Comparison of ENCODE assay signal across 22 mouse cellular contexts in genomic region chr13:32957917-32958316, GRCm38 (mm10). TPM values are rescaled to one million over a fixed set of nuclear protein-coding genes. Genes with fewer than 3 reads are reported as not detected.
DNase-seq lines count a peak whose midpoint lies in the region; ATAC-seq lines count a peak whose summit lies in the region.
"Had no signal": no experiment of that assay in that cellular context is flagged by ENCODE, and none has a peak within 500 bp of the region (broad histone marks: within the 10 kb centered on the region; RNA-seq: fewer than 3 reads in every experiment).

No protein-coding gene starts in this region.

- H3K27me3 ChIP-seq in heart, embryonic 12.5 days (replicated peaks) = no peaks in the 10 kb centered on the region
- H3K27me3 ChIP-seq in lung, embryonic 16.5 days (ENCODE audit: control insufficient read depth, insufficient read depth, low read depth, low read length) = no peaks in the 10 kb centered on the region
- H3K27me3 ChIP-seq in forebrain, embryonic 15.5 days = no peaks in the 10 kb centered on the region
- H3K27me3 ChIP-seq: neural tube, embryonic 13.5 days had no signal

- H3K4me2 ChIP-seq in heart, embryonic 12.5 days = no peak overlapping the region
- H3K4me2 ChIP-seq in lung, embryonic 16.5 days (ENCODE audit: low read depth, low read length) = no peak overlapping the region
- no peak overlapping the region for H3K4me2 ChIP-seq in forebrain, embryonic 15.5 days (replicated peaks)
- H3K4me2 ChIP-seq: neural tube, embryonic 13.5 days had no signal

- no peak overlapping the region for H3K4me3 ChIP-seq in heart, embryonic 12.5 days
- H3K4me3 ChIP-seq in lung, embryonic 16.5 days (ENCODE audit: low read length) = no peak overlapping the region
- H3K4me3 ChIP-seq in forebrain, embryonic 15.5 days = no peak overlapping the region
- H3K4me3 ChIP-seq: forebrain, embryonic 10.5 days; midbrain, embryonic 10.5 days; neural tube, embryonic 13.5 days had no signal

- peaks cover 16% of the 10 kb centered on the region for H3K4me1 ChIP-seq in heart, embryonic 12.5 days (replicated peaks)
- 0 out of 2 replicates have a peak, but pooled peaks cover 2% of the 10 kb centered on the region for H3K4me1 ChIP-seq in lung, embryonic 16.5 days (replicated peaks; ENCODE audit: control insufficient read depth, insufficient read depth, low read length)
- H3K4me1 ChIP-seq in forebrain, embryonic 15.5 days = no peaks in the 10 kb centered on the region
- H3K4me1 ChIP-seq: forebrain, embryonic 10.5 days; midbrain, embryonic 10.5 days; neural tube, embryonic 13.5 days had no signal

- peak overlapping the region; percentile 59; the same call in 1 of the 2 replicates for H3K27ac ChIP-seq in heart, embryonic 12.5 days (ENCODE audit: poor library complexity, severe bottlenecking)
- peak overlapping the region; percentile 25; the same call in 1 of the 2 replicates for H3K27ac ChIP-seq in lung, embryonic 16.5 days (ENCODE audit: low read length)
- H3K27ac ChIP-seq in forebrain, embryonic 15.5 days (replicated peaks) = no peak overlapping the region
- H3K27ac ChIP-seq: forebrain, embryonic 10.5 days; midbrain, embryonic 10.5 days; neural tube, embryonic 13.5 days had no signal

- H3K36me3 ChIP-seq in heart, embryonic 12.5 days = no peaks in the 10 kb centered on the region
- H3K36me3 ChIP-seq in lung, embryonic 16.5 days (ENCODE audit: control insufficient read depth, insufficient read depth, low read length) = no peaks in the 10 kb centered on the region
- H3K36me3 ChIP-seq in forebrain, embryonic 15.5 days = no peaks in the 10 kb centered on the region
- H3K36me3 ChIP-seq: forebrain, embryonic 10.5 days; G1E; midbrain, embryonic 10.5 days; neural tube, embryonic 13.5 days had no signal

- intact Hi-C loops in heart, postnatal 14 days (cut with DNase I) = no loop called here

- no peak overlapping the region for H3K9ac ChIP-seq in heart, embryonic 12.5 days
- H3K9ac ChIP-seq in lung, embryonic 16.5 days (ENCODE audit: low read length) = no peak overlapping the region
- H3K9ac ChIP-seq in forebrain, embryonic 15.5 days (replicated peaks) = no peak overlapping the region
- H3K9ac ChIP-seq: liver, postnatal 0 days; neural tube, embryonic 13.5 days had no signal

- WGBS in heart, embryonic 12.5 days = 41% methylated on average over 4 of the region's 4 CpGs
- WGBS in lung, embryonic 16.5 days = 38% methylated on average over 4 of the region's 4 CpGs
- WGBS in forebrain, embryonic 15.5 days = 84% methylated on average over 4 of the region's 4 CpGs

- H3K9me3 ChIP-seq in heart, embryonic 12.5 days (replicated peaks) = peaks cover 5% of the 10 kb centered on the region; the same call in 1 of the 2 replicates
- H3K9me3 ChIP-seq in lung, embryonic 16.5 days (ENCODE audit: control insufficient read depth, low read length) = no peaks in the 10 kb centered on the region
- no peaks in the 10 kb centered on the region for H3K9me3 ChIP-seq in forebrain, embryonic 15.5 days
- H3K9me3 ChIP-seq: G1E; neural tube, embryonic 13.5 days had no signal

- peak; percentile 51 to 77 for DNase-seq in adrenal gland, adult (ENCODE audit: inconsistent age in 2 of 2, low spot score in 1 of 2)
- DNase-seq in adrenal gland, adult 18-20 months (ENCODE audit: low spot score in 2 of 2) = no peak
- DNase-seq in heart, postnatal 14 days = no peak
- peak; percentile 78 for DNase-seq in Muller cell, postnatal 12 days (ENCODE audit: inconsistent ontology term)
- no peak for DNase-seq in layer of hippocampus, postnatal 36 days
- DNase-seq: cerebellum, postnatal 10 days; kidney, adult 8-10 months; liver; liver, postnatal 0 days; right cerebral cortex, postnatal 25 days; thymus, postnatal 25 days had no signal

- ATAC-seq in heart, embryonic 12.5 days (ENCODE audit: insufficient number of reproducible peaks, low FRiP score) = no peak
- peak; percentile 38; the same call in 1 of the 2 replicates for ATAC-seq in lung, embryonic 16.5 days (ENCODE audit: low read depth)
- no peak for ATAC-seq in forebrain, embryonic 15.5 days (replicated peaks)
- ATAC-seq: CD4-positive, CD25-positive, alpha-beta regulatory T cell, adult 4 months; liver, postnatal 0 days had no signal

RNA-seq across cellular contexts. Expression of gene Serpinb6b, which starts 7.1 kb away (rescaled TPM):
- 10 to 100 TPM in 1 of 2 experiments, 1 to 10 TPM in 1; 9.1 to 23.9 TPM for total RNA-seq in adrenal gland, adult 18-20 months (2021)
- polyA plus RNA-seq in heart, embryonic 12.5 days (2016; fragmentation: Nextera tagmentation; extraction: Ambion mirVana) = 15.1 and 16.9 TPM in 2 replicates
- total RNA-seq in heart, postnatal 14 days (2021) = 10 to 100 TPM; 24.9 to 27.8 TPM
- 42.3 and 48.9 TPM in 2 replicates for polyA plus RNA-seq in lung, embryonic 16.5 days (2015; fragmentation: Nextera tagmentation; extraction: Ambion mirVana)
- 1.1 and 1.6 TPM in 2 replicates for polyA plus RNA-seq in forebrain, embryonic 15.5 days (2015; fragmentation: Nextera tagmentation; extraction: Ambion mirVana)
- total RNA-seq in layer of hippocampus, postnatal 36 days (2021) = 1 to 10 TPM in 1 of 2 experiments, under 1 TPM in 1; 0.67 to 2.1 TPM
- polyA plus RNA-seq: G1E had no signal

RNA-seq across cellular contexts. Expression of gene Serpinb9, which starts 45.1 kb away (rescaled TPM):
- total RNA-seq in adrenal gland, adult 18-20 months (2021) = 10 to 100 TPM; 18.6 to 19.3 TPM
- polyA plus RNA-seq in heart, embryonic 12.5 days (2016; fragmentation: Nextera tagmentation; extraction: Ambion mirVana) = 6.1 and 6.8 TPM in 2 replicates
- total RNA-seq in heart, postnatal 14 days (2021) = 1 to 10 TPM; 7.8 to 8.6 TPM
- 39.7 and 42.2 TPM in 2 replicates for polyA plus RNA-seq in lung, embryonic 16.5 days (2015; fragmentation: Nextera tagmentation; extraction: Ambion mirVana)
- polyA plus RNA-seq in forebrain, embryonic 15.5 days (2015; fragmentation: Nextera tagmentation; extraction: Ambion mirVana) = 0.98 and 1.5 TPM in 2 replicates
- total RNA-seq in layer of hippocampus, postnatal 36 days (2021) = 1 to 10 TPM; 5.9 to 6.1 TPM

RNA-seq across cellular contexts. Expression of gene Serpinb1c, which starts 59.9 kb away (rescaled TPM):
- not detected for total RNA-seq in adrenal gland, adult 18-20 months (2021)
- 0.26 TPM in 1 of 2 replicates, not detected in the other for polyA plus RNA-seq in heart, embryonic 12.5 days (2016; fragmentation: Nextera tagmentation; extraction: Ambion mirVana)
- under 1 TPM; 0.45 to 0.95 TPM for total RNA-seq in heart, postnatal 14 days (2021)
- not detected in 2 replicates for polyA plus RNA-seq in lung, embryonic 16.5 days (2015; fragmentation: Nextera tagmentation; extraction: Ambion mirVana)
- polyA plus RNA-seq in forebrain, embryonic 15.5 days (2015; fragmentation: Nextera tagmentation; extraction: Ambion mirVana) = not detected in 2 replicates
- under 1 TPM in 1 of 2 experiments, not detected in 1; 0.40 TPM for total RNA-seq in layer of hippocampus, postnatal 36 days (2021)
- total RNA-seq: G1E; hematopoietic stem cell, adult 5-6 weeks; monocyte, adult 5-6 weeks had no signal
- polyA plus RNA-seq: CD4-positive, CD25-positive, alpha-beta regulatory T cell, adult 4 months; embryonic facial prominence, embryonic 14.5 days; forebrain, embryonic 10.5 days; G1E; liver, postnatal 0 days; midbrain, embryonic 10.5 days; neural tube, embryonic 13.5 days had no signal

Comparison
In these comparisons a context has a peak if more than half of its experiments do, and no peak if none do; other contexts are left out.
1. DNase-seq: peak in adrenal gland, adult (2 of 2) and Muller cell, postnatal 12 days (single experiment); none in adrenal gland, adult 18-20 months (0 of 2), heart, postnatal 14 days (0 of 2) and layer of hippocampus, postnatal 36 days (0 of 2).